Mouse (Mus musculus): ENCODE data around the gene Gas7. TPM values are rescaled to one million over a fixed set of nuclear protein-coding genes. Genes with fewer than 3 reads are reported as not detected.
A peak's percentile ranks its signal among the peaks of the same experiment; 100 is the strongest.

The Gas7 gene
- polyA plus RNA-seq, 1 experiment from 2014 or later: 27.0 TPM

- WGBS: 84% methylated on average over 8 of the region's 8 CpGs
- H3K4me2 ChIP-seq: no peak overlapping the region
- ATAC-seq (ENCODE audit: insufficient number of reproducible peaks, low FRiP score, low TSS enrichment, low read depth): no peak
- no peaks in the 10 kb centered on the region for H3K36me3 ChIP-seq
- H3K9me3 ChIP-seq: no peaks in the 10 kb centered on the region
- H3K27me3 ChIP-seq: no peaks in the 10 kb centered on the region
- no peak overlapping the region for H3K27ac ChIP-seq
- no peak overlapping the region for H3K4me3 ChIP-seq
- H3K4me1 ChIP-seq: peaks cover 29% of the 10 kb centered on the region
- no peak overlapping the region for H3K9ac ChIP-seq
These were observed 108.9 kb downstream of the Gas7 start for GRCm38 (mm10) chr11:67564003-67564637.

- H3K9me3 ChIP-seq: no peaks in the 10 kb centered on the region
- H3K4me1 ChIP-seq: peaks cover 29% of the 10 kb centered on the region
- H3K36me3 ChIP-seq: no peaks in the 10 kb centered on the region
- 95% methylated on average over 4 of the region's 4 CpGs for WGBS
- H3K27me3 ChIP-seq: no peaks in the 10 kb centered on the region
- ATAC-seq (ENCODE audit: insufficient number of reproducible peaks, low FRiP score, low TSS enrichment, low read depth): no peak
- H3K4me3 ChIP-seq: no peak overlapping the region
- H3K27ac ChIP-seq: no peak overlapping the region
- no peak overlapping the region for H3K9ac ChIP-seq
- H3K4me2 ChIP-seq: no peak overlapping the region
These were observed 110.3 kb downstream of the Gas7 start for GRCm38 (mm10) chr11:67565512-67565911.

- H3K4me2 ChIP-seq: no peak overlapping the region
- no peaks in the 10 kb centered on the region for H3K9me3 ChIP-seq
- 43% methylated on average over 5 of the region's 5 CpGs for WGBS
- peaks cover 39% of the 10 kb centered on the region for H3K4me1 ChIP-seq
- H3K36me3 ChIP-seq: no peaks in the 10 kb centered on the region
- no peak overlapping the region for H3K27ac ChIP-seq
- ATAC-seq (ENCODE audit: insufficient number of reproducible peaks, low FRiP score, low TSS enrichment, low read depth): no peak
- H3K27me3 ChIP-seq: no peaks in the 10 kb centered on the region
- no peak overlapping the region for H3K9ac ChIP-seq
- H3K4me3 ChIP-seq: no peak overlapping the region
These were observed 111.5 kb downstream of the Gas7 start for GRCm38 (mm10) chr11:67566704-67567103.

GRCm38 (mm10) chr11:67567184-67567583 lies 111.9 kb downstream of the Gas7 start:
- WGBS: 53% methylated on average over 5 of the region's 5 CpGs
- Histone ChIP-seq H3K4me3 (no peak overlapping the region), H3K36me3 (no peaks in the 10 kb centered on the region)

GRCm38 (mm10) chr11:67567991-67568390 lies 112.8 kb downstream of the Gas7 start:
- no peak overlapping the region for H3K9ac ChIP-seq
- H3K27me3 ChIP-seq: no peaks in the 10 kb centered on the region
- no peaks in the 10 kb centered on the region for H3K9me3 ChIP-seq
- H3K36me3 ChIP-seq: no peaks in the 10 kb centered on the region
- H3K4me1 ChIP-seq: peaks cover 40% of the 10 kb centered on the region
- H3K4me3 ChIP-seq: no peak overlapping the region
- WGBS: 89% methylated on average over 4 of the region's 4 CpGs
- no peak overlapping the region for H3K4me2 ChIP-seq
- peak overlapping the region; percentile 79 for H3K27ac ChIP-seq
- no peak for ATAC-seq (ENCODE audit: insufficient number of reproducible peaks, low FRiP score, low TSS enrichment, low read depth)

More at GRCm38 (mm10) chr11:67567184-67567583, 111.9 kb downstream of the Gas7 start:
- no peak overlapping the region for H3K9ac ChIP-seq
- no peak overlapping the region for H3K27ac ChIP-seq
- ATAC-seq (ENCODE audit: insufficient number of reproducible peaks, low FRiP score, low TSS enrichment, low read depth): no peak
- H3K27me3 ChIP-seq: no peaks in the 10 kb centered on the region
- H3K4me1 ChIP-seq: peaks cover 43% of the 10 kb centered on the region
- no peaks in the 10 kb centered on the region for H3K9me3 ChIP-seq
- no peak overlapping the region for H3K4me2 ChIP-seq

- 23% methylated on average over 5 of the region's 5 CpGs for WGBS
- Histone ChIP-seq H3K4me3 (no peak overlapping the region), H3K36me3 (no peaks in the 10 kb centered on the region), H3K9me3 (no peaks in the 10 kb centered on the region), H3K4me1 (peaks cover 39% of the 10 kb centered on the region), H3K27ac (peak overlapping the region; percentile 79), H3K4me2 (no peak overlapping the region), H3K27me3 (no peaks in the 10 kb centered on the region), H3K9ac (no peak overlapping the region)
- ATAC-seq (ENCODE audit: insufficient number of reproducible peaks, low FRiP score, low TSS enrichment, low read depth): peak; percentile 68
These were observed 113.6 kb downstream of the Gas7 start for GRCm38 (mm10) chr11:67568815-67569214.

GRCm38 (mm10) chr11:67570947-67571346 lies 115.7 kb downstream of the Gas7 start:
- Histone ChIP-seq H3K27me3 (no peaks in the 10 kb centered on the region), H3K27ac (no peak overlapping the region), H3K4me3 (no peak overlapping the region), H3K9me3 (no peaks in the 10 kb centered on the region), H3K4me1 (peaks cover 39% of the 10 kb centered on the region), H3K4me2 (no peak overlapping the region), H3K9ac (no peak overlapping the region), H3K36me3 (no peaks in the 10 kb centered on the region)
- no peak for ATAC-seq (ENCODE audit: insufficient number of reproducible peaks, low FRiP score, low TSS enrichment, low read depth)
- WGBS: 61% methylated on average over 8 of the region's 8 CpGs

- Histone ChIP-seq H3K4me1 (peaks cover 31% of the 10 kb centered on the region), H3K36me3 (no peaks in the 10 kb centered on the region), H3K4me2 (no peak overlapping the region), H3K9me3 (no peaks in the 10 kb centered on the region), H3K4me3 (no peak overlapping the region), H3K27me3 (no peaks in the 10 kb centered on the region), H3K9ac (no peak overlapping the region), H3K27ac (no peak overlapping the region)
- 81% methylated on average over 5 of the region's 5 CpGs for WGBS
- no peak for ATAC-seq (ENCODE audit: insufficient number of reproducible peaks, low FRiP score, low TSS enrichment, low read depth)
These were observed 119.1 kb downstream of the Gas7 start for GRCm38 (mm10) chr11:67574344-67574743.

GRCm38 (mm10) chr11:67577472-67577871 lies 122.2 kb downstream of the Gas7 start:
- no peak for ATAC-seq (ENCODE audit: insufficient number of reproducible peaks, low FRiP score, low TSS enrichment, low read depth)
- H3K27ac ChIP-seq: peak overlapping the region; percentile 54; the same call in 1 of the 2 replicates
- WGBS: 64% methylated on average over 5 of the region's 5 CpGs

GRCm38 (mm10) chr11:67577994-67578393 lies 122.8 kb downstream of the Gas7 start:
- Histone ChIP-seq H3K4me2 (no peak overlapping the region), H3K36me3 (no peaks in the 10 kb centered on the region), H3K27me3 (no peaks in the 10 kb centered on the region), H3K9me3 (no peaks in the 10 kb centered on the region), H3K4me3 (no peak overlapping the region), H3K4me1 (peaks cover 25% of the 10 kb centered on the region; the same call in 1 of the 2 replicates), H3K9ac (no peak overlapping the region), H3K27ac (peak overlapping the region; percentile 54)
- 54% methylated on average over 4 of the region's 4 CpGs for WGBS
- no peak for ATAC-seq (ENCODE audit: insufficient number of reproducible peaks, low FRiP score, low TSS enrichment, low read depth)

More at GRCm38 (mm10) chr11:67577472-67577871, 122.2 kb downstream of the Gas7 start:
- H3K9me3 ChIP-seq: no peaks in the 10 kb centered on the region
- H3K4me3 ChIP-seq: no peak overlapping the region
- H3K36me3 ChIP-seq: no peaks in the 10 kb centered on the region
- peaks cover 25% of the 10 kb centered on the region; the same call in 1 of the 2 replicates for H3K4me1 ChIP-seq
- no peak overlapping the region for H3K9ac ChIP-seq
- no peak overlapping the region for H3K4me2 ChIP-seq
- H3K27me3 ChIP-seq: no peaks in the 10 kb centered on the region

- Histone ChIP-seq H3K4me1 (peaks cover 25% of the 10 kb centered on the region; the same call in 1 of the 2 replicates), H3K27me3 (no peaks in the 10 kb centered on the region), H3K27ac (no peak overlapping the region), H3K4me3 (no peak overlapping the region), H3K36me3 (no peaks in the 10 kb centered on the region), H3K9me3 (no peaks in the 10 kb centered on the region), H3K9ac (no peak overlapping the region), H3K4me2 (no peak overlapping the region)
- no peak for ATAC-seq (ENCODE audit: insufficient number of reproducible peaks, low FRiP score, low TSS enrichment, low read depth)
- WGBS: 69% methylated on average over 9 of the region's 9 CpGs
These were observed 123.9 kb downstream of the Gas7 start for GRCm38 (mm10) chr11:67579136-67579535.

GRCm38 (mm10) chr11:67581549-67581948 lies 126.3 kb downstream of the Gas7 start:
- H3K27me3 ChIP-seq: no peaks in the 10 kb centered on the region
- H3K4me3 ChIP-seq: no peak overlapping the region
- H3K9me3 ChIP-seq: no peaks in the 10 kb centered on the region
- peak; percentile 57; the same call in 1 of the 2 replicates for ATAC-seq (ENCODE audit: insufficient number of reproducible peaks, low FRiP score, low TSS enrichment, low read depth)
- peaks cover 37% of the 10 kb centered on the region for H3K4me1 ChIP-seq
- H3K36me3 ChIP-seq: no peaks in the 10 kb centered on the region
- H3K27ac ChIP-seq: no peak overlapping the region
- H3K9ac ChIP-seq: no peak overlapping the region
- no peak overlapping the region for H3K4me2 ChIP-seq
- 47% methylated on average over 7 of the region's 7 CpGs for WGBS
